Mouse (Mus musculus) limb, embryonic 15.5 days (tissue): ENCODE results near the gene BC029722. TPM values are rescaled to one million over a fixed set of nuclear protein-coding genes. Genes with fewer than 3 reads are reported as not detected.

ENCODE experiments used
- ATAC-seq: fragments of 200-750 bp; cut with Nextera tagmentation; 2 replicates; pipeline ENCODE4 v1.8.0; 2017; ENCODE audit warnings: low read depth, moderate TSS enrichment; ENCODE audit not compliant: insufficient number of reproducible peaks, low FRiP score, low TSS enrichment
- H3K27ac ChIP-seq: fragments of 300-500 bp; sonication (generic); 2 replicates; pipeline ENCODE4 v1.5.1; 2015; ENCODE audit warnings: moderate library complexity, mild to moderate bottlenecking, inconsistent platforms
- H3K27me3 ChIP-seq: fragments of 300-500 bp; sonication (generic); 2 replicates; pipeline ENCODE4 v1.6.1; 2015; ENCODE audit warnings: inconsistent platforms
- H3K36me3 ChIP-seq: fragments of 300-500 bp; sonication (generic); 2 replicates; pipeline ENCODE4 v1.6.1; 2015; ENCODE audit warnings: inconsistent platforms
- H3K4me1 ChIP-seq: fragments of 300-500 bp; sonication (generic); 2 replicates; pipeline ENCODE4 v1.6.1; 2015; ENCODE audit warnings: inconsistent platforms
- H3K4me2 ChIP-seq: fragments of 300-500 bp; sonication (generic); 2 replicates; pipeline ENCODE4 v1.6.1; 2015; ENCODE audit warnings: mild to moderate bottlenecking, inconsistent platforms
- H3K4me3 ChIP-seq: fragments of 300-500 bp; sonication (generic); 2 replicates; pipeline ENCODE4 v1.5.1; 2015; ENCODE audit warnings: mild to moderate bottlenecking, inconsistent platforms
- H3K9ac ChIP-seq: fragments of 300-500 bp; sonication (generic); 2 replicates; pipeline ENCODE4 v1.6.1; 2015; ENCODE audit warnings: inconsistent platforms
- H3K9me3 ChIP-seq: fragments of 300-500 bp; sonication (generic); 2 replicates; pipeline ENCODE4 v1.6.1; 2016; ENCODE audit warnings: inconsistent platforms
- WGBS: fragments of 180-500 bp; shearing (Covaris S2); methylation state at CpG from one replicate; pipeline ENCODE4 v1.1.7; 2015; 5-methylcytosine and 5-hydroxymethylcytosine counted together
- polyA plus RNA-seq: library from polyadenylated mRNA; unstranded; fragments of >200 nt; fragmentation: Nextera tagmentation; extraction: Ambion mirVana; gene quantifications from 2 replicates; pipeline ENCODE4 v1.2.1, GENCODE M21; 2015

The BC029722 gene
- polyA plus RNA-seq, 1 experiment from 2014 or later = 21.5 TPM

GRCm38 (mm10) chr2:155776824-155777687 is 42.2 kb downstream of the BC029722 start:
- Histone ChIP-seq H3K4me2 (no peak overlapping the region), H3K36me3 (no peaks in the 10 kb centered on the region), H3K4me3 (no peak overlapping the region), H3K9me3 (no peaks in the 10 kb centered on the region), H3K27ac (no peak overlapping the region), H3K4me1 (peaks cover 10% of the 10 kb centered on the region), H3K27me3 (peaks cover 60% of the 10 kb centered on the region), H3K9ac (no peak overlapping the region)
- 62% methylated on average over 10 of the region's 10 CpGs for WGBS
- ATAC-seq = no peak

GRCm38 (mm10) chr2:155775685-155776263 is 43.5 kb downstream of the BC029722 start:
- ATAC-seq = peak; percentile 40; the same call in 1 of the 2 replicates
- 2% methylated on average over 43 of the region's 44 CpGs for WGBS
- Histone ChIP-seq H3K4me1 (peaks cover 10% of the 10 kb centered on the region), H3K27me3 (peaks cover 60% of the 10 kb centered on the region), H3K36me3 (no peaks in the 10 kb centered on the region), H3K4me2 (peak overlapping the region; percentile 95), H3K4me3 (peak overlapping the region; percentile 54), H3K27ac (no peak overlapping the region), H3K9ac (no peak overlapping the region), H3K9me3 (no peaks in the 10 kb centered on the region)

- no peak within 1 kb of the TSS for H3K9ac ChIP-seq
- peaks cover 10% of the 10 kb centered on the region for H3K4me1 ChIP-seq
- no peak for ATAC-seq
- H3K4me3 ChIP-seq = peak within 1 kb of the TSS; percentile 54
- H3K27ac ChIP-seq = no peak within 1 kb of the TSS
- no peaks in the 10 kb centered on the region for H3K36me3 ChIP-seq
- peak within 1 kb of the TSS; percentile 95 for H3K4me2 ChIP-seq
- no peaks in the 10 kb centered on the region for H3K9me3 ChIP-seq
- WGBS = 3% methylated on average over 59 of the region's 100 CpGs
- H3K27me3 ChIP-seq = peaks cover 60% of the 10 kb centered on the region
Observed at GRCm38 (mm10) chr2:155774927-155775684, 44.1 kb downstream of the BC029722 start, which contains the start of gene Mmp24. TSS of gene Mmp24 (plus strand) at chr2:155775342.

GRCm38 (mm10) chr2:155774261-155774926 is 44.8 kb downstream of the BC029722 start:
- Histone ChIP-seq H3K4me1 (peaks cover 10% of the 10 kb centered on the region), H3K9ac (no peak overlapping the region), H3K27me3 (peaks cover 60% of the 10 kb centered on the region), H3K4me3 (peak overlapping the region; percentile 54), H3K36me3 (no peaks in the 10 kb centered on the region), H3K9me3 (no peaks in the 10 kb centered on the region), H3K27ac (no peak overlapping the region), H3K4me2 (no peak overlapping the region)
- WGBS = 50% methylated on average over 11 of the region's 11 CpGs
- ATAC-seq = no peak

GRCm38 (mm10) chr2:155773664-155774063 is 45.6 kb downstream of the BC029722 start:
- WGBS = 60% methylated on average over 4 of the region's 4 CpGs
- no peaks in the 10 kb centered on the region for H3K36me3 ChIP-seq
- H3K27me3 ChIP-seq = peaks cover 60% of the 10 kb centered on the region

More at GRCm38 (mm10) chr2:155773664-155774063, 45.6 kb downstream of the BC029722 start:
- Histone ChIP-seq H3K4me1 (peaks cover 10% of the 10 kb centered on the region), H3K9me3 (no peaks in the 10 kb centered on the region), H3K9ac (no peak overlapping the region), H3K4me2 (no peak overlapping the region), H3K27ac (no peak overlapping the region), H3K4me3 (no peak overlapping the region)
- no peak for ATAC-seq

Other genes with a start within 250 kb of the BC029722 start
- gene Gss, start 226.6 kb downstream of the BC029722 start, polyA plus RNA-seq = 26.7 and 28.3 TPM in 2 replicates
- gene Myh7b, start 208.2 kb downstream of the BC029722 start, polyA plus RNA-seq = 2.5 and 4.9 TPM in 2 replicates
- gene Trpc4ap, start 127.0 kb downstream of the BC029722 start, polyA plus RNA-seq = 124 and 141 TPM in 2 replicates
- gene Edem2, start 90.0 kb downstream of the BC029722 start, polyA plus RNA-seq = 33.7 and 35.5 TPM in 2 replicates
- not detected in 2 replicates for gene Gm17581, start 83.6 kb downstream of the BC029722 start, polyA plus RNA-seq
- 6.1 and 8.4 TPM in 2 replicates for gene Procr, start 68.3 kb downstream of the BC029722 start, polyA plus RNA-seq
- gene Mmp24, start 44.1 kb downstream of the BC029722 start, polyA plus RNA-seq = 0.06 and 0.11 TPM in 2 replicates
- 200 and 226 TPM in 2 replicates for gene Eif6, start 7.5 kb upstream of the BC029722 start, polyA plus RNA-seq
- gene Fam83c, start 15.4 kb upstream of the BC029722 start, polyA plus RNA-seq = 2.4 and 2.5 TPM in 2 replicates
- 60.8 and 70.9 TPM in 2 replicates for gene Uqcc1, start 110.9 kb upstream of the BC029722 start, polyA plus RNA-seq
- 0.13 and 0.21 TPM in 2 replicates for gene Gm15557, start 121.3 kb upstream of the BC029722 start, polyA plus RNA-seq
- gene Gdf5, start 125.9 kb upstream of the BC029722 start, polyA plus RNA-seq = 44.7 and 60.7 TPM in 2 replicates
- gene Cep250, start 137.0 kb upstream of the BC029722 start, polyA plus RNA-seq = 22.7 and 24.2 TPM in 2 replicates
- gene 6430550D23Rik, start 188.6 kb upstream of the BC029722 start, polyA plus RNA-seq = 1.7 and 1.8 TPM in 2 replicates
- 239 and 246 TPM in 2 replicates for gene Ergic3, start 188.6 kb upstream of the BC029722 start, polyA plus RNA-seq
- not detected in 2 replicates for gene Fer1l4, start 233.5 kb upstream of the BC029722 start, polyA plus RNA-seq
- gene Spag4, start 245.7 kb upstream of the BC029722 start, polyA plus RNA-seq = 2.2 and 2.7 TPM in 2 replicates